Mouse (Mus musculus) G1E-ER4 (cell line): ENCODE data around the gene Ptprj. TPM values are rescaled to one million over a fixed set of nuclear protein-coding genes. Genes with fewer than 3 reads are reported as not detected.

Experiments
- GATA1 ChIP-seq: IDR thresholded peaks from one replicate; pipeline ENCODE4 v1.8.0; 2012; ENCODE audit warnings: low read length, inconsistent platforms
- polyA plus RNA-seq: library from polyadenylated mRNA; stranded (reverse); fragments of >175 nt; gene quantifications from 2 replicates; pipeline ENCODE4 v1.2.3, GENCODE M21; 2012

Ptprj gene
- polyA plus RNA-seq, 1 experiment = not detected

GRCm38 (mm10) chr2:90581796-90582125 is 1.3 kb upstream of the Ptprj start:
- TF ChIP-seq GATA1 = no peak

GRCm38 (mm10) chr2:90581006-90581795 is 754 bp upstream of the Ptprj start:
- TF ChIP-seq GATA1 = no peak

- no peak for TF ChIP-seq GATA1
Observed at GRCm38 (mm10) chr2:90579728-90580235, 665 bp downstream of the Ptprj start.

GRCm38 (mm10) chr2:90579038-90579727 is 1.3 kb downstream of the Ptprj start:
- TF ChIP-seq GATA1 = no peak

GRCm38 (mm10) chr2:90577451-90578279 is 2.8 kb downstream of the Ptprj start:
- TF ChIP-seq GATA1 = no peak

- no peak for TF ChIP-seq GATA1
Observed at GRCm38 (mm10) chr2:90576936-90577335, 3.5 kb downstream of the Ptprj start.

GRCm38 (mm10) chr2:90576411-90576810 is 4.0 kb downstream of the Ptprj start:
- no peak for TF ChIP-seq GATA1

GRCm38 (mm10) chr2:90575713-90576112 is 4.7 kb downstream of the Ptprj start:
- TF ChIP-seq GATA1 = no peak

- no peak for TF ChIP-seq GATA1
Observed at GRCm38 (mm10) chr2:90575116-90575515, 5.3 kb downstream of the Ptprj start.

- TF ChIP-seq GATA1 = no peak
Observed at GRCm38 (mm10) chr2:90574536-90574935, 5.9 kb downstream of the Ptprj start.

GRCm38 (mm10) chr2:90573640-90574526 is 6.6 kb downstream of the Ptprj start:
- no peak for TF ChIP-seq GATA1

GRCm38 (mm10) chr2:90572126-90572525 is 8.3 kb downstream of the Ptprj start:
- TF ChIP-seq GATA1 = no peak

GRCm38 (mm10) chr2:90570871-90571270 is 9.6 kb downstream of the Ptprj start:
- TF ChIP-seq GATA1 = no peak

GRCm38 (mm10) chr2:90570216-90570615 is 10.2 kb downstream of the Ptprj start:
- TF ChIP-seq GATA1 = no peak

GRCm38 (mm10) chr2:90568961-90569481 is 11.4 kb downstream of the Ptprj start:
- TF ChIP-seq GATA1 = no peak
